Mouse (Mus musculus) liver, embryonic 14.5 days (tissue): Measurements from ENCODE around the gene Mob1b. TPM values are rescaled to one million over a fixed set of nuclear protein-coding genes. Genes with fewer than 3 reads are reported as not detected.
A peak's percentile ranks its signal among the peaks of the same experiment; 100 is the strongest.

Experiments used
- ATAC-seq: fragments of 200-750 bp; cut with Nextera tagmentation; 2 replicates; pipeline ENCODE4 v1.8.0; 2017; ENCODE audit warnings: moderate number of reproducible peaks, mild to moderate bottlenecking, moderate library complexity; ENCODE audit not compliant: insufficient read depth
- DNase-seq, 3 experiments: peaks; one replicate each; pipeline ENCODE4 v3.0.0-alpha.2; 2012 to 2013; ENCODE audit warnings: low read depth in 3 of 3, low spot score in 3 of 3
- H3K27ac ChIP-seq: fragments of 300-500 bp; sonication (generic); 2 replicates; pipeline ENCODE4 v1.5.1; 2014; ENCODE audit warnings: moderate library complexity, mild to moderate bottlenecking, control low read depth, inconsistent platforms
- H3K27me3 ChIP-seq: fragments of 300-500 bp; sonication (generic); 2 replicates; pipeline ENCODE4 v1.6.1; 2014; ENCODE audit warnings: mild to moderate bottlenecking, low read length, moderate library complexity; ENCODE audit not compliant: control insufficient read depth, insufficient read depth
- H3K36me3 ChIP-seq: fragments of 300-500 bp; sonication (generic); replicated peaks from 2 replicates; pipeline ENCODE4 v1.6.1; 2014; ENCODE audit warnings: low read depth; ENCODE audit not compliant: control insufficient read depth, insufficient read depth
- H3K4me1 ChIP-seq, 2 experiments: fragments of 200-500 bp in 1 of 2; fragments of 300-500 bp in 1 of 2; sonication (generic) in 1 of 2; replicated peaks; 2 replicates each; pipeline ENCODE4 v1.6.1; 2012 to 2014; ENCODE audit warnings: antibody characterized with exemption in 1 of 2, inconsistent platforms in 1 of 2, low read length in 1 of 2; ENCODE audit not compliant: control insufficient read depth in 2 of 2, insufficient read depth in 2 of 2
- H3K4me2 ChIP-seq: fragments of 300-500 bp; sonication (generic); 2 replicates; pipeline ENCODE4 v1.6.1; 2014; ENCODE audit warnings: low read depth, mild to moderate bottlenecking, control low read depth, moderate library complexity
- H3K4me3 ChIP-seq, 2 experiments: fragments of 200-500 bp in 1 of 2; fragments of 300-500 bp in 1 of 2; sonication (generic) in 1 of 2; 2 replicates each; pipeline ENCODE4 v1.5.1; 2012 to 2014; ENCODE audit warnings: low read depth in 2 of 2, low read length in 2 of 2, mild to moderate bottlenecking in 2 of 2, control low read depth in 1 of 2, inconsistent platforms in 1 of 2, moderate library complexity in 1 of 2; ENCODE audit not compliant: insufficient read depth in 1 of 2
- H3K9ac ChIP-seq: fragments of 300-500 bp; sonication (generic); replicated peaks from 2 replicates; pipeline ENCODE4 v1.6.1; 2014; ENCODE audit warnings: mild to moderate bottlenecking, control low read depth, moderate library complexity
- H3K9me3 ChIP-seq: fragments of 300-500 bp; sonication (generic); 2 replicates; pipeline ENCODE4 v1.6.1; 2016; ENCODE audit warnings: low read length, mixed read lengths; ENCODE audit not compliant: control insufficient read depth
- CTCF ChIP-seq: IDR thresholded peaks from 2 replicates; pipeline ENCODE4 v1.5.1; 2016; ENCODE audit warnings: antibody characterized with exemption, low read depth, control low read depth
- EP300 ChIP-seq: IDR thresholded peaks from 2 replicates; pipeline ENCODE4 v1.6.1; 2016; ENCODE audit warnings: antibody characterized with exemption, low read depth
- WGBS: fragments of 180-500 bp; shearing (Covaris S2); extraction: QIAGEN DNeasy Blood & Tissue Kit; methylation state at CpG from one replicate; pipeline ENCODE4 v1.1.7; 2014; ENCODE audit not compliant: insufficient replicate concordance; 5-methylcytosine and 5-hydroxymethylcytosine counted together
- polyA plus RNA-seq, 2 experiments: library from polyadenylated mRNA; depleted of rRNA in 1 of 2; stranded (reverse) in 1 of 2; unstranded in 1 of 2; fragments of >200 nt; fragmentation: Nextera tagmentation in 1 of 2; extraction: Ambion mirVana in 1 of 2; gene quantifications; 2 replicates each; pipeline versions ENCODE4 v1.2.1 to v1.2.3; 2012 to 2014

Mob1b gene
- polyA plus RNA-seq, 2 experiments: 6.6 to 9.4 TPM

GRCm38 (mm10) chr5:88712328-88712727, 8.3 kb upstream of the Mob1b start:
- H3K27ac ChIP-seq: no peak overlapping the region
- no peak for ATAC-seq
- TF ChIP-seq CTCF (no peak), EP300 (no peak)
- no peak overlapping the region for H3K9ac ChIP-seq
- no peaks in the 10 kb centered on the region for H3K36me3 ChIP-seq
- 63% methylated on average over 6 of the region's 6 CpGs for WGBS
- H3K27me3 ChIP-seq: no peaks in the 10 kb centered on the region
- no peak overlapping the region for H3K4me2 ChIP-seq
- H3K9me3 ChIP-seq: no peaks in the 10 kb centered on the region
- DNase-seq: no peak
- 0 out of 4 replicates have a peak, but pooled peaks cover 0 to 3% of the 10 kb centered on the region in 2 experiments for H3K4me1 ChIP-seq
- H3K4me3 ChIP-seq: no peak overlapping the region

GRCm38 (mm10) chr5:88716983-88717382, 3.7 kb upstream of the Mob1b start:
- no peak overlapping the region for H3K9ac ChIP-seq
- no peak overlapping the region for H3K4me3 ChIP-seq
- 46% methylated on average over 2 of the region's 2 CpGs for WGBS
- TF ChIP-seq CTCF (no peak), EP300 (no peak)
- no peaks in the 10 kb centered on the region for H3K36me3 ChIP-seq
- H3K27ac ChIP-seq: no peak overlapping the region
- H3K27me3 ChIP-seq: no peaks in the 10 kb centered on the region
- DNase-seq (no peak), ATAC-seq (no peak)
- no peaks in the 10 kb centered on the region for H3K9me3 ChIP-seq
- H3K4me2 ChIP-seq: no peak overlapping the region
- H3K4me1 ChIP-seq: peaks cover 4 to 5% of the 10 kb centered on the region in 2 experiments

GRCm38 (mm10) chr5:88721003-88721475, 384 bp downstream of the Mob1b start:
- DNase-seq (no peak), ATAC-seq (peak; percentile 38)
- no peak for TF ChIP-seq EP300
- TF ChIP-seq CTCF: no peak
- under 1% methylated on average over 38 of the region's 38 CpGs for WGBS
- Histone ChIP-seq H3K4me3 (peak overlapping the region; percentile 81 to 99), H3K9ac (peak overlapping the region; percentile 99), H3K27me3 (no peaks in the 10 kb centered on the region), H3K4me2 (peak overlapping the region; percentile 77), H3K4me1 (peaks cover 35 to 36% of the 10 kb centered on the region in 2 experiments), H3K36me3 (peaks cover 2% of the 10 kb centered on the region; the same call in 1 of the 2 replicates), H3K27ac (peak overlapping the region; percentile 91), H3K9me3 (no peaks in the 10 kb centered on the region)

- peaks cover 35 to 37% of the 10 kb centered on the region in 2 experiments for H3K4me1 ChIP-seq
- DNase-seq: no peak
- 1% methylated on average over 31 of the region's 31 CpGs for WGBS
- no peaks in the 10 kb centered on the region for H3K27me3 ChIP-seq
- ATAC-seq: peak; percentile 58
- no peaks in the 10 kb centered on the region for H3K9me3 ChIP-seq
- H3K36me3 ChIP-seq: peaks cover 2% of the 10 kb centered on the region; the same call in 1 of the 2 replicates
- H3K27ac ChIP-seq: peak overlapping the region; percentile 91
- H3K4me2 ChIP-seq: peak overlapping the region; percentile 77
- peak overlapping the region; percentile 81 to 99 for H3K4me3 ChIP-seq
- H3K9ac ChIP-seq: peak overlapping the region; percentile 99
- TF ChIP-seq CTCF (no peak), EP300 (no peak)
These were observed 1.0 kb downstream of the Mob1b start for GRCm38 (mm10) chr5:88721565-88722212.

- no peaks in the 10 kb centered on the region for H3K9me3 ChIP-seq
- peaks cover 2% of the 10 kb centered on the region; the same call in 1 of the 2 replicates for H3K36me3 ChIP-seq
- peak overlapping the region; percentile 99 for H3K9ac ChIP-seq
- H3K4me1 ChIP-seq: peaks cover 35 to 39% of the 10 kb centered on the region in 2 experiments
- no peak for ATAC-seq
- no peaks in the 10 kb centered on the region for H3K27me3 ChIP-seq
- WGBS: 8% methylated on average over 4 of the region's 4 CpGs
- peak overlapping the region; percentile 91 for H3K27ac ChIP-seq
- TF ChIP-seq CTCF (no peak), EP300 (no peak)
- H3K4me2 ChIP-seq: peak overlapping the region; percentile 77
- DNase-seq: no peak
- H3K4me3 ChIP-seq: peak overlapping the region; percentile 81 to 99
These were observed 1.6 kb downstream of the Mob1b start for GRCm38 (mm10) chr5:88722213-88722600.
